Mouse (Mus musculus) embryo, embryonic 10 days (tissue): ENCODE measurements at regions not wholly inside any gene's neighbourhood (a gene's known extent, or its start where the extent isn't known, plus 50 kb on each side); places are given as distances from the start of the nearest gene placed in this dataset.
"Not testable (repeated sequence)": the region's sequence is repeated elsewhere in the genome, so short reads cannot be mapped to it uniquely, and the experiment has no call there.

Experiments
- DNase-seq: peaks from one replicate; pipeline ENCODE4 v3.0.0-alpha.2; 2015; ENCODE audit warnings: low spot score

GRCm38 (mm10) chr5:40441239-40441638 lies 686.0 kb upstream of the Hs3st1 start:
- no peak for DNase-seq

GRCm38 (mm10) chr5:40402721-40403120 lies 647.4 kb upstream of the Hs3st1 start:
- no peak for DNase-seq

GRCm38 (mm10) chr5:40394798-40395197 lies 639.5 kb upstream of the Hs3st1 start:
- DNase-seq = no peak

- no peak for DNase-seq
Measured at GRCm38 (mm10) chr5:40389591-40389990, 634.3 kb upstream of the Hs3st1 start.

- no peak for DNase-seq
Measured at GRCm38 (mm10) chr5:40366956-40367355, 611.7 kb upstream of the Hs3st1 start.

GRCm38 (mm10) chr5:40331237-40331636 lies 576.0 kb upstream of the Hs3st1 start:
- peak; percentile 4 for DNase-seq

DNA sequence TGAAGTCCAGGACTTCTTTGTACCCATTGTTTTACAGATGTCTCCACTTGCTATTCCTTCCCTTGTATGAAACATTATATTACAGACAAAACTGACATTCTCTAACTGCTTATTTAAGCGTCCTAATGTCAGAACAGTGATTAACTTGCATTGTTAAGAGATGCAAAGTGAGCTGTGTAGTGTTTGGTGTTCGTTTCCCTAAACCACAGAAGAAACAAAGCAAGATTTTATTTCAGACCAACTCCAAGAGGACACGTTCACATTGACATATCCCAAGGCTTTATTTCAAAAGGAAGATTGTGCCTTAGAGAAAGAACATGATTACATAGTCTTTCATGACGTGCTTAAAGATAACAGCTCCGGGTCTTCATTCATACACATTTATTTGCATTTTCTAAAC lies 553.2 kb upstream of the Hs3st1 start:
- no peak for DNase-seq

DNA sequence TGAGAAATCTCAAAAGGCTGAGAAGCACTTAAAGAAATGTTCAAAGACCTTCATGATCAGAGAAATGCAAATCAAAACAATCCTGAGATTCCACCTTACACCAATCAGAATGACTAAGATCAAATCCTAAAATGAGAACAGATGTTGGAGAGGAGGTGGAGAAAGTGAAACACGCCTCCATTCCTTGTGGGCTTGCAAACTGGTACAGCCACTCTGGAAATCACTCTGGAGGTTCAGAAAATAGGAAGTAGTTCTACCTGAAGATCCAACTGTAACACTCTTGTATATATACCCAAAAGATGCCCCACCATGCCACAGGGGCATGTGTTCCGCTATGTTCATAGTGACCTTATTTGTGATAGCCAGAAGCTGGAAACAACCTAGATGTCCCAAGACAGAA lies 549.5 kb upstream of the Hs3st1 start:
- DNase-seq = not testable (repeated sequence)

GRCm38 (mm10) chr5:40294868-40295693 lies 539.8 kb upstream of the Hs3st1 start:
- no peak for DNase-seq

GRCm38 (mm10) chr5:40282330-40282729 lies 527.1 kb upstream of the Hs3st1 start:
- peak; percentile 28 for DNase-seq

- DNase-seq = no peak
Measured at GRCm38 (mm10) chr5:40246664-40247063, 491.4 kb upstream of the Hs3st1 start.
